Mouse (Mus musculus) spleen, adult 18-20 months (tissue): ENCODE results near the gene Tango6.
"Not testable (repeated sequence)": the region's sequence is repeated elsewhere in the genome, so short reads cannot be mapped to it uniquely, and the experiment has no call there.

Experiments used
- DNase-seq, 2 experiments: peaks; one replicate each; pipeline ENCODE4 v3.0.0; 2022; ENCODE audit warnings: mixed read lengths in 2 of 2

Gene Tango6

DNA sequence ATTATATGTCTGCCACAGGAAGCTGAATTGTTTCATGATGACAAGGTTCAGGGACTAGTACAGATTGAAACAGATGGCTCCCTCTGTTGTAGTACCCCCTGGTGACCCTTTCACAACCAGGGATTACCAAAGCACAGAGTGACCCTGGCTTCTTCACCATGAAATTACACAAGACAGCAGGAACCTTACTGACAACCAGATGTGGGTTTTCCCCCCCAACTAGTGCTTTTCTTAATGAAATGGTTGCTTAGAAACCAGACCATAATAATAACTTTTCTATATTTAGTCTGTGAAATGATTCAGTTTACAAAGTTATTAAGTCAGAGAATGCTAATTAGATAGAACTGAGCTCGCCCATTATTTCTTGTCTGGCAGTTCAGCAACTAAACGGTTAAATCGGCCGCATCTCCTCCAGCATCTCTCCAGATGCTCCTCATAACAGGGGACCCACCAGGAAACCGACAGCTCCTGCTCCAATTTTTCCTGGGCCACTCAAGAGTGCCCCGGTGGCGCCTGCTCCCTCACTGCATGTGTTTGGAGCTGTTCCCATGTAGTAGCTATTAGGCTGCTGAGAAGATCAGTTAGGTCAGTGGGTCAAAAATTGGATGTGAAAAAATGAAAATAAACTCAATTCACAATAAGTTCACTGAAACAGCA lies 79.1 kb downstream of the Tango6 start:
- DNase-seq, result no peak

DNA sequence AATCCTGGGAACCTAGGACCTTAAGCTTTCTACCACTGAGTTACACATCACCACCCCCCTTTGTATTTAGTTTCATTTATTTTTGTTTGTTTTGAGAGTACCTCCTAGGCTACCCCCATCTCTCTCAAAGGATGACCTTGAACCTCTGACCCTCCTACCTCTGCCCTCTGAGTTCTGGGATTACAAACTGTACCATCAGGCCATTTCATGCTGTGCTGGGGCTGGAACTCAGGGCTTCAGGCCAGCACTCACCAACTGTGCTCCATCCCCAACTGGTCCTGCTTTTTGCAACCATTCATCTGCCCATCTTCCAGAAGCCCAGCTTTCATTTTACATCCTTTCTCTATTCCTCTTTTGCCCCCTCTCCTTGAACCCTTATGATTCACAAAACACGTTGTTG lies 81.7 kb downstream of the Tango6 start:
- DNase-seq, result no peak

DNA sequence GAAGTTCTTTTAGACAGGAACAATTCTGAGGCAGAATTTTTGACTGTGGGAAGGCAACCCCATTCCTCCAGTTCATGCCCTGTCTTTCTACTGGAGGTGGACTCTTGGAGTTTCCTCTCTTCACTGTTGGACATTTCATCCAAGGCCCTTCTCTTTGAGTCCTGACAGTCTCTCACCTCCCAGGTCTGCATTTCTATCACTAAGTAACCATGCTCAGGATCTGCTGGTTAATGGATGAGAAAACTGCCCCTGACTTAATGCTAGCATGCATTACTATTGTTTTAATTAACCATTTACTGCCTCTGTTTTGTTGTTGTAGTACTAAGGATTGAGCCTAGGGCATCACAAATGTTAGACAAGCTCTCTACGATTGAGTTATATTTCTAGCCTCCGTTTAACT lies 82.7 kb downstream of the Tango6 start:
- no peak for DNase-seq

DNA sequence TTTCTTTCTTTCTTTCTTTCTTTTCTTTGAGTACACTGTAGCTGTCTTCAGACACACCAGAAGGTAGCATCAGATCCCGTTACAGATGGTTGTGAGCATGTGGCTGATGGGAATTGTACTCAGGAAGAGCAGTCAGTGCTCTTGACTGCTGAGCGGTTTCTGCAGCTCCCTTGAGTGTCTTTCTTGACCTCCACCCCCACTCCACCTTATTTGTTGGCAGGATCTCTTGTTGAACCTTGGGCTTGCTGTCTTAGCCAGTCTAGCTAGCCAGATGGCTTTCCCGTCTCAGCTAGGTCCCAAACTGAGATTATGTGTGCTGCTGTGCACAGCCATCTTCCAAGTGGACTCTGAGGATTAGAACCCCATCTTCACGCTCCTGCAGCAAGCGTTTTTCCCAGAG lies 83.9 kb downstream of the Tango6 start:
- DNase-seq, result no peak

DNA sequence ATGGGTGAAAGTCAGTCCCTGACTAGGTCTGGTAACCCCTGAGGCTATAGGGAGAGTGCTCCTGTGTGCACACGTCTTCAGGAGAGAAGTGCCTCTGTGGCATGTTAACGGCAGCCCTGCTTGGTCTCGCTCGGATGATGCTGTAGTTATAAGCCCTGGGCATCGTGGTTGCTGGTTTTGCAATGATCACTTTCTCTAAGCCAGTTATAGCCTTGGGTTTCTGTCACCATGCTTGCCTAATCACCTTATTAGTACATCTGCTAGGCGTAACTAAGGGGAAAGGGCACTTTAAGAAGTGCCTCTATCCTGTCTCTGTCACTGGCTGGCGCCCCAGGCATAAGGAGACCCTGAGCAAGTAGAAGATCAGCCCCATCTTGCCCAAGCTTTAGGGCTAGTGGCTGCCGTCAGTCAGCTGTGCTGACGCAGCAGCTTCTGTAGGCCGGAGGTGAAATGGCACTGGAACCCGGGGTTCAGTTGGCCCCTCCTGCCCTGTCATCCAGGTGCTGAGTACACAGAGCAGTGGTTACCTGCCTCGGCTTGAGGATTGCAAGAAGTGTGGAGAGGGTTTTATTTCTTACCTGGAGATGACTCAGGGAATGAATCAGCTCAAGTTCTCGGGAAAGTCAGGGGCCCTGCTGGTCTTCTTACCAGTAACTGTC lies 86.4 kb downstream of the Tango6 start:
- DNase-seq, result no peak

DNA sequence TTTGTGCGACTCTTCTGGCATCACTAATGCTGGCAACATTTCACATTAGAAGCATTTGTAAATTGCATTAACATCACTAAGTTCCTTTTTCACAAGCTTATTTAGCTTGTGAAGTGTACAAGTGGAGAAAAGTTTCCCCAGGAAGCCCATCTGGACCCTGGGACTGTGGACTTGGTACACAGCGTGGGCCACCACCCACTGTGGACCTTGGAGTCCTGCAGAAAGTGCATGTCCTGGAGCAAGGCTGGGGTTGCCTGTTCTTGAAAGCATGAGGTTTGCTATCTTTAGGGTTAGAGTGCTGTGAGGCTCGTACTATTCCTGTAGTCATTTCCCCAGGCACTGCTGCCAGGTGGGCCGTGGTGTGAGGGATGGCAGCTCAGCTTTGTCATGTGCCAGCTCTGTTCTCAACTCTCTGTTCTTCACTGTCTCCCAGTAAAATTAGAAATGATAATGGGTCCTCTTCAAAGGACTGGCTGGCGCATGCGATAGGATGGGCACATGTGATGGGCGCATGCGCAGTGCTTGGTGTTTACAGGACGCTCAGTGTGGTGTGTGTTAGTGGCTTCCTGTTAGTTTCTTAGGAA lies 87.8 kb downstream of the Tango6 start:
- no peak for DNase-seq

GRCm38 (mm10) chr8:106772094-106772493 lies 89.2 kb downstream of the Tango6 start:
- DNase-seq, result no peak

GRCm38 (mm10) chr8:106772501-106772900 lies 89.6 kb downstream of the Tango6 start:
- DNase-seq, result no peak

GRCm38 (mm10) chr8:106774567-106775320 lies 91.9 kb downstream of the Tango6 start:
- no peak for DNase-seq

DNA sequence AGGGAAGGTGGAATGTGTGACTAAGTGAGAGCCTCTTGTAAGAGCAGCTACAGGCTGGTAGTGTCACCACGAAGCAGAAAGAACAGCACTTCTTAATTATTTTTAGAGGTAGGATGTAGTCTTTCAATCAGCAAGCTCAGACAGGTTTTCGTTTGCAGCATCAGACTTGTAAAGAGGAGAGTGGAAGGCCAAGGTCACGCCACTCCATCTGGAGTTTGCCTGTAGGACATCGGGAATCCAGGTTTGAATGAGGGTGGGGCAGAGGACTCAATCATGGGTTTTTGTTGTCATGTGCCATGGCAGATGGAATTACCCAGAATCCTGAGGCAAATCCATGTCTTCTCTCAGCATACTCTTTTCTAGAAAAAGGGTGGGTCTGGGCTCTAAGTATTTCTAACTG lies 106.8 kb downstream of the Tango6 start:
- DNase-seq, result no peak

- no peak for DNase-seq
Observed at GRCm38 (mm10) chr8:106794820-106795219, 112.0 kb downstream of the Tango6 start.

GRCm38 (mm10) chr8:106799821-106800220 lies 117.0 kb downstream of the Tango6 start:
- DNase-seq, result no peak

- no peak for DNase-seq
Observed at GRCm38 (mm10) chr8:106801261-106801660, 118.4 kb downstream of the Tango6 start.

DNA sequence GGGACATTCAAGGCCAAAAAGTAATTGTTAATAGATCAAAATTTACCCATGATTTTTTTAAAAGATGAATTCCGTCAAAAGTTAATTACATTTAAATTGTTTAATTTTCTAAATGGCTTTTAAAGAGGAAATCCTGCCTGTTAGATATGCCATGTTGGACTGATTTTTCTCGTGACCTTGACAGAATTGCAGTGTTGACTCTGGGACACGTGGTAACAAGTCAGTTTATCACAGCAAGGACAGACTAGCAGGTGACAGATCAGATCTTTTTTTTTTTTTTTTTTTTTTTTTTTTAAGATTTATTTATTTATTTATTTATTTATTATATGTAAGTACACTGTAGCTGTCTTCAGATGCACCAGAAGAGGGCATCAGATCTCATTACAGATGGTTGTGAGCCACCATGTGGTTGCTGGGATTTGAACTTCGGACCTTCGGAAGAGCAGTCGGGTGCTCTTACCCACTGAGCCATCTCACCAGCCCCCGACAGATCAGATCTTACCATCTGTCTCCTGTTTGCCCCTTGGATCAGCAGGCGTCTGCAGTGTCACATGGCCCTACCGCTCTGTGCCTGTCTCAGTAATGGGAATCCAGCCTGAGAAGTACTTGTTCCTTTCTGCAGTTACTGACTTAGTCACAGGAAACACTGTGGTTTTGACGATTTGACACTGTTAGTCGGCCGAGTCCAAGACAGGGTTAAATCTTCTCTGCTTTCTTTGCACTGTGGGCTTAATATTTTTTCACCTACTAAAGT lies 119.7 kb downstream of the Tango6 start:
- not testable (repeated sequence) for DNase-seq

DNA sequence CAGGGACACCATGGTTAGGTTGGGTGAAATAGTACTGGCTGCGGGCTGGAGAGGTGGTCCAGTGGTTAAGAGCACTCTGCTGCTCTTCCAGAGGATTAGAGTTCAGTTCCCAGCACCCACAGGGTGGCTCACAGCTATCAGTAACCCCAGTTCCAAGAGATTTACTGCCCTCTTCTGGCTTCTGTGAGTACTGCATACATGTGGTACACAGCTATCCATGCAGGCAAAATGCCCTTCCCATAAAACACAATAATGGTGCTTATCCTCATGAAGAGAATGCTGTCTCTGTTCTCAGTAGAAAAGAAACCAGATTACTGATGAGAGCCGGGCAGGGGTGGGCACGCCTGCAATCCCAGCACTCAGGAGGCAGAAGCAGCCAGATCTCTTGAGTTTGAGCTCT lies 123.0 kb downstream of the Tango6 start:
- no peak for DNase-seq

- DNase-seq, result no peak
Observed at GRCm38 (mm10) chr8:106807461-106807860, 124.6 kb downstream of the Tango6 start.

- DNase-seq, result no peak
Observed at GRCm38 (mm10) chr8:106809726-106810125, 126.9 kb downstream of the Tango6 start.

DNA sequence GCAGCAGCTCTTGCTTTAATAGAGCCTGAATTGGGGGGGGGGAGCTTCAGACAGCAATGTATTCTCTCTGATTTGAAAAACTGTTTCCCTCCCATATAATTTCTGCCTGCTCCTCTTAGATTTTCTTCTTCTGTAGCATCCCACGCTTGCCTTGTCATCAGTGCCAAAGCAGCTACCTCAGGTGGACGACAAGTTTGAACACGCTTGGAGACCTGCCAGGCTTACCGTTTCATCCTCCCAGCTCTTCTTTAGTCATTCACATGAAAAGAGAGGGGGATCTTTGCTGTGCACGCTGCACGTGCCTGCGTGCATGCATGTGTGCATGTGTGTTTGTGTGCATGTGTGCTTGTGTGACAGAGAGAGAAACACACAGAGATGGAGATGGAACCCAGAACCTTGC lies 127.5 kb downstream of the Tango6 start:
- DNase-seq, result no peak

GRCm38 (mm10) chr8:106812560-106812959 lies 129.7 kb downstream of the Tango6 start:
- DNase-seq, result no peak

DNA sequence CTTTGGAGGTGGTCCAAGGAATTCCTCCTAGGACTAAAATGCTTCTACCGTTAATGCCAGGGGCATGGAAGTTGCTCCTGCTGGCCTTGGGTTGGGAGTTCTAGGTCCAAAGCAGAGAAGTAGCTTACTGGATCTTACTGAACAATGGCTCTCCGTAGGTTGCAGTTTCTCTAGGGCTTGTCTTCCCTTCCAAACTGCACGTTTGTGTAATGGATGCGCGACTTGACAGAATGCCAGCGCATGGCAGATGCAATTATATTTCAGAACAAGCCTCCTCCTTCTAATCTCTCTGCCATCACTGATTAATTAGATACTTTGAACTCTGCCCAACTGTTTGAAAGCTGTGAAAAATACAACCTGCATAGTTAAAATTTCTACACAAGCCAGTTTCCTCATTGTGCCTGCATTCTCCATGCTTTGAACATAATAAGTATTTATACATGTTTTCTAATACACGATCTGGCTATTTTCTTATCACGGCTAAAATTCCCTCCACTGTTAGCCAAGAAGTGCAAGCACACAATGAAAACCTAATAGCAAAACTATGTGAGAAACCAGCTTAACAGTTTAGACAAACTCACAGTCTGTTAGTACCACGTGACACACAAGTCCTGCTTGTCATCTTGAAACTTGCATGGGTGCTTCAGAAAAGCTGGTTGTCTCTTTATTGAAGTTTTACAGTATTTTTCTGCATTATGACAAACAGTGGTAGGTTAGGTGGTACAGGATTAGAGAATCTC lies 133.7 kb downstream of the Tango6 start:
- no peak for DNase-seq

GRCm38 (mm10) chr8:106817171-106817545 lies 134.3 kb downstream of the Tango6 start:
- no peak for DNase-seq
